Mouse (Mus musculus) olfactory bulb, adult 2 months (tissue): Measurements from ENCODE around the gene Bbs12.
A peak's percentile ranks its signal among the peaks of the same experiment; 100 is the strongest.

Experiments
- CTCF ChIP-seq: fragments of 200-500 bp; IDR thresholded peaks from 2 replicates; pipeline ENCODE4 v1.5.1; 2012; ENCODE audit warnings: low read depth, mild to moderate bottlenecking, low read length, moderate library complexity; ENCODE audit not compliant: insufficient read depth
- POLR2A ChIP-seq: fragments of 200-500 bp; IDR thresholded peaks from 2 replicates; pipeline ENCODE4 v1.6.1; 2012; ENCODE audit warnings: mild to moderate bottlenecking, low read depth, low read length, moderate library complexity; ENCODE audit not compliant: insufficient read depth

DNA sequence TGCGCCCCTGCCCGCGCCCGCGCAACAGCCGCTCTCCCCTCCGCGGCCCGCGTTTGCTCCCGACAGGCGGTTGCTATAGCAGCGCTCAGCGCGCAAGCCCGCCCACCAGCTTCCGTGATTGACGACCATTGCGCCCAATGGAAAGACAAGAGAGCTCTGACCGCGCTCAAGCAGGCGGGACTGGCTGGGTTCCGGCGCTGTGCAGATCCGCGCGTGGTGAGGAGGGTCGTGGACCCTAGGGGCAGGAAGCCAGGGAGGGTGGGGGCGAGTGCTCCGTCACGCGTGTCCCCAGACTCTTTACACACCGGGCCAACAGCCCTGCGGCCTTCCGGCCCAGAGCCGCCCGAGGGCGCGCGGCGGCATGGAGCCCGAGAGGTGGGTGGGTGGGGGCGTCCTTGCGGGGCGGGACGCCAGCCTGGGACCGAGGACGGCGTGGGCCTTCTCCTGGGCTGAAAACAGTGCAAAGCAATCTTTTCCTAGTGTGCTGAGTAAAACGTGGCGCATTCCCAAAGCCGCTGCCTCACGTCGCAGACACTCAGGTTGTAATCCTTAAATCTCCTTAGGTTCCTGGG lies at the start of gene Bbs12, which contains the start of gene Cetn4:
- TF ChIP-seq CTCF: no peak
- TF ChIP-seq POLR2A: peak; percentile 71
